Mouse (Mus musculus) layer of hippocampus, postnatal 14 days (tissue): Measurements from ENCODE around the gene Zfp526. TPM values are rescaled to one million over a fixed set of nuclear protein-coding genes. Genes with fewer than 3 reads are reported as not detected.
A peak's percentile ranks its signal among the peaks of the same experiment; 100 is the strongest.

Source experiments
- DNase-seq, 2 experiments: peaks; one replicate each; pipeline ENCODE4 v3.0.0; 2021 to 2022; ENCODE audit warnings: low spot score in 2 of 2, mixed read lengths in 1 of 2
- total RNA-seq, 2 experiments: library from RNA; stranded (reverse); gene quantifications; 2 replicates each; pipeline ENCODE4 v1.2.3; 2021

Zfp526 gene
- total RNA-seq, 2 experiments from 2014 or later = 9.0 to 10.2 TPM

DNA sequence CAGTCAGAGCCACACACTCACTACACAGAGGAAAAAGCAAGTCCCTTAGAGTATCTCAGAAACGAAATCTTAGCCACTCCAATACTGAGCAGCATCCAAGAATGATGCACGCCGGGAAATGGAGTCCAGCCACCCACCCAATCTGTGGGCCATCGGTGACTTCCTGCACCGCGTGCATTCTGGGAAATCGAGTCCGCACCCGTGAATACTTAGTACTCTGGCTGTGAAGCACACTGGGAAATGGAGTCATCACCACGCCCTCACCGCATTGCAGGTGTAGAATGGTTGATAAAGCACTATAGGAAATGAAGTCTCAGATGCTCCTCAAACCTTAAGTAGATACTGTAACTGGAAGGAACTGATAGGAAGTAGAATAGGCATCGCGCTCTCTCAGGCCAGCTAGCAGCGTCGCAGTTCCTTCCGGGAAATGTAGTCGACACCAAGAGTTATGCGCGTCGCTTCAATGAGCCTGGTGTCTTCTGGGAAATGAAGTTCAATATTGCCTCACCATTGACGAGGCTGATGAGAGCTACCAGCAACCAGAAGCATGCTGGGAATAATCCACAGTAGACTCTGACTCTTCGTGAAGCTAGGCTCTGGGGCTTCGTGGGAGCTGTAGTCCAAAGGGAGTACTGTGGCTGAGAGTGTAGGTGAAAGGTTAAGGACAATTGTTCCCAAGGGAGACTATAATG lies 16.9 kb downstream of the Zfp526 start:
- peak; percentile 97 to 98 for DNase-seq

DNA sequence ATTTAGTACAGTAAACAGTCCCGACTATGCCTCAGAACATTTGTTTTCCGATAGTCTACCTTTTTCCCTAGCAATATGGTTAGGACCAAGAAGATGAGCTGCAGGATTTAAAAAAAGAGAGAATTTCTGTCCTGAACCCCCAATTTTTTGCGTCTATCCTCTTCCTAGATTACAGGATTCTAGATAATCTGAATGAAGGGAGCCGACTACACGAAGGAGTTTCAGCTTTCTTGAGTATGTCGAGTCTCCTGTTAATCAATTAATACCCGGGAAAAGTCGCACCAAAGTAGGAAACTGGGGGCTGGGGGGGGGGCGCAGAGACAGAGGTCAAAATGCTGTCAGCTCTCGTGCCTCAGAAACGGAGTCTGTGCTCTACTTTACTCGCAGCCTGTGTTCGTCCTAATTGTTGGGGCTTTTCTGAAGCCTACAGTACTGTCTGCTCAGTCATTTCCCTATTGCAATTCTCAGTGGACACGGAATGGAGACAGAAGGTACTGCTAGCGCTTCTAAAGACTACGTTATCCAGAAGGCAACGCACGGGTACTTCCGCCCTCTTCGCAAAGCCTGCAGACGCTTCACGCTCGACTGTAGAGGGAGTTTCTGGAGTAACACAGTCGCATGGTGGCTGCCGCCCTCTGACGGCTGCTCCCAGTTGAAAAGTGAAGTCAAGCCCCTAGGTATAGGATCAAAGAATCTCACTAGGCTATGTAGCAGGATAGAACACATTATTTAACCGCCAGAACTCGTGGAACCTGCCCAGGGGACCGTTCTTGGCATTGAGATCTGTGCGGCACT lies 17.8 kb downstream of the Zfp526 start:
- DNase-seq = peak; percentile 83 to 93

DNA sequence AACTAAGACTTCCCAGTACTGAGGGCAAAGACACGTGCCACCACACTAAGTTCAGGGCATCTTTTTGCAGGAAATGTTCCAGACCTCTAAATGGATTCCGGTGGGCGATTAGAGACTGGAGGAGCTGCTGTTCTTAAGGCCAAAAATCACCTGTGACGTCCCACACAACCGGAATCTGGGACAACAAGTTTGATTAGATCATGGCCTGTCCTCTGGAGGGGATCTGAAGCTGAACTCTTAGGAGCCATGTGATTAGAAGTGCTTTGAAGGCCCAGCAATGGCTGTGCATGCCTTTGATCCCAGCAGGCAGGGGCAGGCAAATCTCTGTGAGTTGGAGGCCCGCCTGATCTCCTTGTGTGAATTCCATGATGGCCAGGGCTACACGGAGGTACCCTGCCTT lies 19.4 kb downstream of the Zfp526 start:
- DNase-seq = no peak

DNA sequence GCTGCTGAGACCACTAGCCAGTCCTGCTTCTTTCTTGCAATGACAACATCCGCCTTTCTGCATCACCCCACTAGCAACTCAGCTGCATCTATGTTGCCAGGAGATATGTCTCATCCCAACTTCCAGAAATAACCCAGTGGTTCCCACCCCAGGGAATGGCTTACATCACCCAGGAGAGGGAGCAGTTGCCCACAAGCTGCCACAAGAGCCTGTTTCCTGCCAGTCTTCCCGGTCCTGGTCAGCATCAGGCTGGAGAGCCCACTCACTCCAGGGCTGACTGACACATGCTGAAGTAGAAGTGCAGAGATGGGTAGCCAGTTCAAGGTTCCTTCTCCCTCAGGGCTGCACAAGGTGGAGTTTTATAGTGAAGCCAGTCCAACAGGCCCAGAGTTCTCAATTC lies 19.8 kb downstream of the Zfp526 start:
- peak; percentile 75 to 85 for DNase-seq

DNA sequence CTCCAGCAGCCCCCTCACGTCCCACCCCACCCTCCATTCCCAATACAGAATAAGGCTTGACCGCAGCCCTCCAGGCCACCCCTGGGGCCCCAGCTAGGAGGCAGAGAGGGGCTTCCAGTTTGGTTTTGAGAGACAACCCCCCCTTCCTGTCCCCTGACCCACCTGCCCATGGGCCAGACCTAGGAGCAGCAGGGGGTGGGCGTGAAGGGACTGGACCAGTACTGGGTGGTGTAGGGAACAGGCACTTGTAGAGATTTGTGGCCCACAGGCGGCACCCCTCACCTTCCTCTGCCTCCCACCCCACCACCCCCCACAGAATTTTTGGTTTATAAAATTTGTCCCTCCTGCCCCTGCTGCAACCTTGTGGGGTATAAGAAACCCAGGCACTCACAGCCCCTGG lies 22.1 kb downstream of the Zfp526 start:
- no peak for DNase-seq

DNA sequence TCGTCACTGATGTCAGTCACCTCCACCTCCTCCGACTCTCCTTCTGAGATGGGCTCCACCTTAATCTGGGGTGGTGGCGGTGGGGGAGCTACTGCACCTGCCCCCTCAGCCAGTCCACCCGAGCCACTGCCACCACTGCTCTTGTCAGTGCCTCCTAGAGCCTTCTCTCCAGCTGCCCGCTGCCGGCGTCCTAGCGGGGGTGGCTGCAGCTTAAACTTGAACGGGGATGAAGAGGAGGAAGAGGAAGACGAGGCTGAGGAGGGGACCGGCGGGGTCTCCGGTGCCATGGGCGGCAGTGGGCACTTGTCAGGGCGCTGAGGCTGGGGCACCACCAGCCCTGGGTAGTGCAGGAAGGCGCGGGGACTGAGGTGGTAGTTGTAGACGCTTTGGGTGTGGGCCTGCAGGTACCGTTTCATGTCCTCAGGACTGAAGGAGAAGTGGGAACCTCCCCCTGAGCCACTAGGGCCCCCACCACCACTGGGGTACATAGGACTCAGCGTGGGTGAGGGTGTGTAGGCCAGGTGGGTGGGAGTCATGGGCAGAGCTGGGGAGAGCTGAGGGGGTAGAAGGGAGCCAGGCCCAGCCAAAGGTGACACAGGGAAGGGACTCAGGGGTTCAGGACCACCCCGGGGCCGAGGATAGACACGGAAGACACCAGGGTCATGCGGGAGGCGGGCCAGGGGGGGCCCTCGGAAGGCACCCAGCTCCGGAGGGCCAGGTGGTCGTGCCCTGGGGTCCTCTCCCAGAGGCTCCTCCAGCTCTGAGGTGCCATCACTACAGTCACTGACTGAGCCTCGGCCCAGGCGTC lies 23.5 kb downstream of the Zfp526 start:
- DNase-seq = no peak

DNA sequence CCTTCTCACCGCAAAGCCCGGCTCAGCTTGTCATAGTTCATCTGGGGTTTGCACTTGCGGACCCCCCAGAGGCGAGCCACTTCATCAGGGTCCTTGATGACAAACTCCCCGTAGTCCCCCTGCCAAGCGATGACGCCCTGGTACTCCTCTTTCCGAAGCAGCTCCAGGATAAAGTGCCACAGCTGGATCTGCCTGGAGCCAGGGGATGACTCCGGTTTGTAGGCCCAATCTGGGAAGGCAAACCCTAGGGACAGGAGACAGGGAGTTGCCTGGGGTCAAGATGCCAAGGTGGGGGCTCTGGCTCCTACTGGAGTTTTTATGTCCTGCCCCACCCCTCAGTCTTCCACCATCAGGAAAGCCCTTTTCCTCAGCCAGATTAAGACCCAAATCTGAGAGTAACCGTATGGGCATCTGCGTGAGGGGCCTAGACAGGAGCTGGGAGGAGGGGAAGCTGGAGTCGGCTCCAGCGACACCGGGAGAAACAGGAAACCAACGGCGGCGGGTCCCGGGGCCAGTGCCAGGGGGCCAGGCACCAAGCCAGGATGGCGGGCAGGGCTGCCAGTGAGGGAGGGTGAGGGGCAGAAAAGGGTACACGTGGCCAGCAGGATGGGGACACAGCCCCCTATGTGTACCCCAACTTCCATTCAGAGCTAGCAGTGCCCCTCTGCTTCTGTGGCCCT lies 25.0 kb downstream of the Zfp526 start:
- DNase-seq = peak; percentile 83 to 87

DNA sequence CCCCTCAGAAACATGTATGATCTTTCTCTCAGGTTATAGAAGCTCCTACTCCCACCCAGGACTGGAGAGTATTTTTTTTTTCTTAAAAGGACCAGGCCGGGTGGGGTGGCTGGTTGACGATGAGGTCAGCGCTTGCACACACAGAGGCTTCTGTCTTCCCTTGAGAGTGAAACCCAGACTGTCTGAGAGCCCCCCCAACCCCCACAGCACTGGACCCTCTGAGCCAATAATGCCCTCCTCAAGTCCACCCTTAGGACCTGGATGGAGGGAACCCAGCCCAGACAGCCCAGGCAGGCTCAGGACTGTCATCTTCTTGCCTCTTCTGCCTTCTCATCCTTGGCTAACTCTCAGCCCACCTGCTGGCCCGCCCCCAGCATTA lies 25.5 kb downstream of the Zfp526 start:
- DNase-seq = no peak

DNA sequence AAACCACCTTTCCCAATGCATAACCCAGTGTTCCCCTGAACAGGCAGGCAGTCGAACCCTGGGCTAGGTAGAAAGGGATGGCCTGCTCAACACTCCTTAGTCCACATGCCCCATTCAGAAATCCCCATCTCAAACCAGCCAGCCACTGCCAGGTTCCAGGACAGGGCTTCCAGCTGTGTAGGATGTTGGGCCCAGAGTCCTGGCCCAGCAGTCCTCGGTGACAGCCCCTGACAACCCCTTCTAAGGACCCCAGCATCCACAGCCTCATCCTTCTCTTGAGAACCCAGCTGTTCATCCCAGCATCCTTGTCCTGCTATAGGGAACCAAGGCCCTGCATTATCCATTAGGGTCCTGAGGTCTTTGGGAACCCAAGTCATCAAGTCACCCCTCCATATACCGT lies 26.3 kb downstream of the Zfp526 start:
- DNase-seq = no peak

DNA sequence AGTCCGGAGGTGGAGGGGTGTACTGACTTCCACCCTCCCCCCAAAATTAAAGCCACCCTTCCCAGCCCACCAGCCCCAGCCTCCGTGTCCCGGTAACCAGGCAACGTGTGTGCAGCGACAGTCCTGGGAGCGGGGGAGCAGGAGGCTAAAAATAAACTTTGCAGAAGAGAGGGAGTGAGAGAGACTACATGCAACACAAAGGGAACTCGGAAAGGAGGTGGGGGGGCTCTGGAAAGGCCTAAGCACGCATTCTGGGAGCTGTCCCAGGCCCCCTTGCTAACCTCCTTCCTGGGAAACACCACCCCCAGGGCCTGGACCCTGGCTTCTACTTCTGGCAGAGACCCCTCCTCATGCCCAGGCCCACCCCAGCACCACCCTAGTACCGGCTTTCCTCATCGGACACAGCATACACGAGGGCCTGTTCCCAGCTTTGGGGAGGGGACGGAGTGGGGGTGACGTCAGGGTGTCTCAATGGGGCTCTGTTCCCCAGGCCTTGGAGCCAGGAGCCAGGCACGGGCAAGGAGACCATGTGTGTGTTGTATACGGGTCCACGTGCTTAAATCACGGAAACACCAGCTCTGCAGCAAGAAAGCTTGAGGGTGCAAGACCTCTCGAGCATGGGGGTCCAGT lies 26.9 kb downstream of the Zfp526 start:
- DNase-seq = peak; percentile 80 to 86

DNA sequence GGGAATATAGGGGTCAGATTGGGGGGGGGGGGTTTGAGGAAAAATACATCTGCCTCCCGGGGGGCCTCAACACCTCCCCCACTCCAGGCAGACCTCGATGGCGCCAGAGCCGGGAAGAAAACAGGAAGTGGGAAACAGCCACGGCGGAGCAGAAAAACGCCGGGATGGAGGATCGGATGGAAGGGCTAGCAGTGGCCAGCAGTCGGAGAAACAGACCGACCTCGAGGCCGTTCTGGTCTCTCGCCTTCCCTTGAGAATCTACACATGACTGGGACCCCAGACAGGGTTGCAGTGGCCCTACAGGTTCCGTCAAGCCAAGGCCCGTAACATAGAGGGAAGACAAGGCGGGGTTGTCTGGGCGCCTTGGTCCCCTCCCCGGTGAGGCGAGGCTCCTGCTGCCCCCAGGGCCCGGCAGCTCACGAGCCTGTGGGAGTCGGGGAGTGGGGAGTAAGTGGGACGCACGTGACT lies 27.7 kb downstream of the Zfp526 start:
- DNase-seq = no peak

DNA sequence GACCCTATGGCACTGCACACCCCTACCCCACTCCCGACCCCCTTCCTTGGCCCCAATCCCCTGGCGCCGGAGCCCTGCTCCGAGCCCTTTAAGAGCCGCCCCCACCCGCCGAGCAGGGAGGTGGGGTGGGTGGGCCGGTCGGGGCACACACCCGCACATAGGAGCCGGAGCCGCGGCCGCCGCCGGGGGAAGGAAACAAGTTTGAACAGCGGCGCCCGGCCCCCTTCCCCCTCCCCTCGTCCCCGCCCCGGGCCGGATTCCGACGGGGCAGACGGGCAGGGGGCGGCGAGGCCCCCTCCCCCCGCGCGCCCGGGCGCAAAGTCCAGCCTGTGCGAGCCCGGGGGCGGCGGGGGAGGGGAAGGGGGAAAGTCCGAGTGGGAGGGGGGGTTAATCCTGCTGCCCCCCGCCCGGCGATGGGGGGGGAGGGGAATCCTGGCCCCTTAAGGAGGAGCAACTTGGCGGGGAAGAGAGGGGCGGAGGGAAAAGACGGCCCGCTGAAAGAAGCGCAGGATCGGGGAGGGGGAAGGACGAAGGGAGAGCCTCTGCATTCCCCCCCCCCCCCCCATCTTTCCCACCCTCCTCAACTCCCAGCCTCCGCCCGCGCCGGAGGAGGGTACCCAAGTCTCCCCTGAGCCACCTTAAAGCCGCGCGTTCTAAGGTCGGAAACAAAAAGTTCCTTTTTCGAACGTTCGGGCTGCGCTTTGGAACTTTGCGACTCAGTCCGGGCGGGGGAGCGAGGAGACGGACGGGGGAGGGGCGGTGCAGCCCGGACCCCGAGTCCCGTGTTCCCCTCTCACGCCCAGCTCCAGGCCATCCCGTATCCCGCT lies 28.3 kb downstream of the Zfp526 start:
- DNase-seq = peak; percentile 71 to 74

DNA sequence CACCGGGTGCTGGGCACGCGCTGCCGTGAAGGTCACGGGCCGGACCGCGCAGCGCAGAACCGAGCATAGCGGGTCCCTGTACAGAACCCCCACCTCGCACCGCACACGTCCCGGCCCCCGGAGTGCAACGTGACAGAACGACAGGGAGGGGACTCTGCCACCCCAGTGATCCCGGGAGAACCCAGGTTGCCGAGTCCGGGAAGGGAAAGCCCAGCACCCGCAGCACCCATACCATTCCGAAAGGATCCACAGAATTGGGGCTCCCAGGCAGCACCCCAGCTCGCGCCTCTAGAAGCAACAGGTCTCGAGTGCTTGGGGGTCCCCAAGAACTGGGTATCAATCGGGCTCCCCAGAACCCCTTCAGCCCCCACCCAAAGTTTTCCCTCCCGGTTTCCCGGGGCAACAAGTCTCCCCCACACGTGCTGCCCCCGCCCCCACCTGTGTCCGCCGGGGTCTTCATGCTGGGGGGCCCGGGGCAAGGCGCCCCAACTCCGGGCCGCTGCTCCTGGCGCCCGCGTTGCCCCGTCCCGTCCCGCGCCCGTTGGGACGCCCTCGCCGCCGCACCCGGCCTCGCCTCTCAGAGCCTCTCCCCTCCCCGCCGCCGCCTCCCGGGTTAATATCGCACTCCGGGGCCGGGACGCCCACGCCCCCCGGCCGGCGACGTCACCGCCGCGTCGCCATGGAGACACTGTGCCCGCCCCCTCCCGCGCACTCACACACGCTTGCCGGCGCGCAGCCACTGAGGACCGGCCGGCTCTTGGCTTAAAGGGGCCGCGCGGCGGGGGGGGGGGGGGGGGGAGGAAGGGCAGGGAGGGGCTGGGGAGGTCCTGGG lies 29.1 kb downstream of the Zfp526 start, which contains the start of gene Erf:
TSS of gene Erf (minus strand) at position 621 of the 832 bp plus-strand sequence.
- DNase-seq = peak; percentile 92 to 95

DNA sequence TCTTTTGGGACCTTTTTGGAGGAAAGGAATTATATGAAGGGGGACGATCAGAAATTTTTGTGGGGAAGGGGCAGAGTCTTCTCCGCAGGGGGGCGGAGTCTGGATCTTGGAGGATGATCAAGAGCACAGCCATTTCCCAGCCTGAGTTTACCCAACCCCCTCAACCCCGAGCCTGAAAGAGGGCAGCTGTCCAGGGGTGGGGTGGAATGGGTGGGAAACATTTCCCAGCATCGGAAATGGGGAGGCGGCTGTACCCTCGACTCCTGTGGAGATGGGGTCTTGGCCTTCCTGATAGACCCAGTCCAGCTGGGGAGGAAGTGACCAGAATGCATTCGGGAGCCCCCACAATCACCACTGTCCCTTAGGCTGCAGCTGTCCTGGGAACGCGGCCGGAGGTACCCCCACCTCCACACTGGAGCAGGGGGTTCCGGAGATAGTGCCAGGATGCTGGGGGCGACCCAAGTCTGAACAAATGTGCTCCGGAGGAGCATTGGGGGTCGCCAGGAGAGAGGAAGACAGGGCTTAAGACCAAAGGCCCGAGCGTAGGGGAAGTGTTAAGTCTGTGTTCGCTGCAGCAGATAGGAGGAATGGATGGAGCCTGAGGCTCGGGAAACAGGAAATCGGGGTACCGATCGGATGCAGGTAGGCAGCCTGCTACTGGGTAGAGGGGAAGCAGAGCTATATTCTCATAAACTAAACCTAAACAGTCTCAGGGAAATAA lies 30.0 kb downstream of the Zfp526 start:
- peak in 1 of 2 experiments; percentile 69 for DNase-seq

DNA sequence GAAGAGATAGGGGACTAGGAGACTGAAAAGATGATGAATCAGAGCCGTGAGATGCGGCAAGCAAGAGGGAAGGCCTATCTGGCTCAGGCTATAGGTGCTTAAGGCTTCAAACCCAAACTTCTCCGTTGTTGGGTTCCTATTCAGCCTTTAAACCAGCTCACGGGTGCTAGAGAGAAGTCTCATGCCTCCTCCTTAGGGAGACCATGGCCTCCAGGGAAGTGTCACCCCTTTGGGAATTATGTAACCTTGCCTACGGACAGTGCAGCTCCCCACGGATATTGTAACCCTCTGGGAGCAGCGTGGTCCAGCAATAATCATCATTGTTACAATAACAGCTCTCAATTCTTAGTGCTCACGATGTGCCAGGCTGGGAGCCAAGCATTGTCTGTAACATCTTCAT lies 30.6 kb downstream of the Zfp526 start:
- DNase-seq = no peak

DNA sequence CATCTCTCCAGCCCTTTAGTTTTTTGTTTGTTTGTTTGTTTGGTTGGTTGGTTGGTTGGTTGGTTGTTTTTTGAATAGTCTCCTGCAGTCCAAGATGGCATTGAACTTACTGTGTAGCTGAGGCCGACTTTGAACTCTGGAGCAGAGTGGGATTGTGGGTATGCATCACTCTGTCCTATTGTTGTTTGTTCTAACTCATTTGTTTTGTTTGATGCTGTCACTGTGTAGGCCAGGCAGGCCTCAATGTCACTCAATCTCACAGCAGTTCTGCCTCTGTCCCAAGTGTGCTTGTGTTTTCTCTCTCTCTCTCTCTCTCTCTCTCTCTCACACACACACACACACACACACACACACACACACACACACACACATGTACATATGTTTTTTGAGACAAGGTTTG lies 40.7 kb downstream of the Zfp526 start:
- no peak for DNase-seq

DNA sequence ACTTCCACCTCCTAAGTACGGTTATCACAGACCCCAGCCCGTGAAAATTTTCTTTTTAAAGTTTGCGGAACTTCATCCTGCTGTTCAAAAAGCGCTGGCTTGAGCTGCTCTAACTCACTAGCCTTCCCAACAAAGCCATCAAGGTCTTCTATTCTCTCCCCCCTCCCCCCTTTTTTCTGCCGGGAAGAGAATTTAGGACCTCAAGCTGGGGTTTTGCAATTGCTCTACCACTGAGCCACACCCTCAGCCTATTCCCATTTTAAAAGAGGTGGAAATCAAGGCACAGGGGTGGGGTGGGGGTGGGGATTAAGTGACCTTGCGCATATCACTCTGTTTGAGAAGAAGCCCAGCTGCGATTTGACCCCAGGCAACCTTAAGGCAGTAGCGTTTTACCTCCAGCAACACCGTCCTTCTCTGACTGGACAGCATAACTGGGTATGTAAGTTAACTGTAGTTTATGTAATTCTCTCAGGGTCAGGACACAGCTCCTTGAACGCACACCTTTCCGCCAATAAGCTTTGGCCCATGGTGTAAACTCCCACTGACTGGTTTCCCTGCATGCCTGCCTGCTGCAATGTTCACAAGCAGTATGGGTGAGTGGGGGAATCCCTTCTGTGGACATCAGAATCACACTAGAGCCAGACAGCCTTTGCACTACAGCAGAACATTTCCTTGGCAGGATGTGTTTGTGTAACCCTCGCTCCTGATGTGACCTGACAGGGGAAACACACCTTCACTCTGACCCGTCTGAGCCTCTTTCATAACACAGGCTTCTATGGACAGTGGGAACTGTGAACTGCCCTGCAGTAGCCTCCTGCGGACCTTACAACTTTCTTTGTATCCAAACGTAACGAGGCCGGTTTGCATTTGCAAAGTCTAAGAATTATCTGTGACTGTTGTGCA lies 43.0 kb downstream of the Zfp526 start:
- no peak for DNase-seq
